Mouse (Mus musculus): Measurements from ENCODE around the gene Tmem185b. TPM values are rescaled to one million over a fixed set of nuclear protein-coding genes. Genes with fewer than 3 reads are reported as not detected.

The Tmem185b gene
- total and polyA plus RNA-seq, 3 experiments: 25.2 to 35.8 TPM; not detected in 1

- H3K36me3 ChIP-seq (ENCODE audit: control insufficient read depth in 1 of 2, insufficient read depth in 2 of 2, low read length in 2 of 2): no peaks in the 10 kb centered on the region
- no peak for DNase-seq (ENCODE audit: low read depth, low spot score)
- TF ChIP-seq TAL1 (IDR thresholded peaks at IDR 0.05; ENCODE audit: low read length) (no peak), E2F4 (IDR thresholded peaks at IDR 0.05; ENCODE audit: borderline replicate concordance, low read depth, low read length) (no peak), SIN3A (IDR thresholded peaks at IDR 0.05; ENCODE audit: low read length) (no peak), POLR2AphosphoS5 (IDR thresholded peaks at IDR 0.05; ENCODE audit: borderline replicate concordance, low read depth, low read length) (no peak), POLR2AphosphoS2 (IDR thresholded peaks at IDR 0.05; ENCODE audit: low read length) (no peak), TBP (IDR thresholded peaks at IDR 0.05; ENCODE audit: low read depth, low read length) (no peak), RAD21 (IDR thresholded peaks at IDR 0.05; ENCODE audit: low read depth, low read length) (no peak), MXI1 (IDR thresholded peaks at IDR 0.05; ENCODE audit: low read depth, low read length) (no peak), BHLHE40 (IDR thresholded peaks at IDR 0.05; ENCODE audit: borderline replicate concordance, low read depth, low read length) (no peak), JUND (IDR thresholded peaks at IDR 0.05; ENCODE audit: low read depth, low read length) (no peak), MAFK (IDR thresholded peaks at IDR 0.05; ENCODE audit: borderline replicate concordance, low read depth, low read length) (no peak), EP300 (IDR thresholded peaks at IDR 0.05; ENCODE audit: low read depth in 1 of 2, low read length in 2 of 2) (no peak), MYC (IDR thresholded peaks at IDR 0.05; ENCODE audit: low read depth, low read length) (no peak), GABPA (IDR thresholded peaks at IDR 0.05; ENCODE audit: low read depth, low read length) (no peak), CHD1 (IDR thresholded peaks at IDR 0.05; ENCODE audit: low read depth, low read length) (no peak), ZNF384 (IDR thresholded peaks at IDR 0.05; ENCODE audit: low read depth, low read length) (no peak), MEF2A (IDR thresholded peaks at IDR 0.05; ENCODE audit: extremely low read depth, insufficient replicate concordance, low read depth, low read length, poor library complexity, severe bottlenecking) (no peak), POLR2A (IDR thresholded peaks at IDR 0.05; ENCODE audit: control insufficient read depth in 1 of 2, insufficient read depth in 1 of 2, low read depth in 1 of 2, low read length in 2 of 2, poor library complexity in 1 of 2) (no peak), MAX (IDR thresholded peaks at IDR 0.05; ENCODE audit: low read length) (no peak)
- no peaks in the 10 kb centered on the region for H3K4me1 ChIP-seq (ENCODE audit: control insufficient read depth in 1 of 2, insufficient read depth in 2 of 2, low read length in 2 of 2)
- no peak overlapping the region for H3K27ac ChIP-seq (ENCODE audit: control insufficient read depth, low read depth, low read length)
- H3K79me2 ChIP-seq (ENCODE audit: control insufficient read depth, insufficient read depth, low read length, poor library complexity): no peaks in the 10 kb centered on the region
- no peaks in the 10 kb centered on the region for H3K27me3 ChIP-seq (ENCODE audit: control insufficient read depth in 1 of 2, insufficient read depth in 2 of 2, low read length in 2 of 2)
- H3K9me3 ChIP-seq (replicated peaks; ENCODE audit: insufficient read depth, low read length): no peaks in the 10 kb centered on the region
- H3K9ac ChIP-seq (ENCODE audit: control insufficient read depth, low read depth, low read length, poor library complexity, severe bottlenecking): no peak overlapping the region
- H3K4me3 ChIP-seq (ENCODE audit: control insufficient read depth in 1 of 2, insufficient read depth in 1 of 2, low read depth in 2 of 2, low read length in 2 of 2): no peak overlapping the region
These were observed 11.7 kb downstream of the Tmem185b start for GRCm38 (mm10) chr1:119537651-119538050.

- Histone ChIP-seq H3K4me1 (ENCODE audit: control insufficient read depth in 1 of 2, insufficient read depth in 2 of 2, low read length in 2 of 2) (no peaks in the 10 kb centered on the region), H3K27ac (ENCODE audit: control insufficient read depth, low read depth, low read length) (no peak overlapping the region), H3K36me3 (ENCODE audit: control insufficient read depth in 1 of 2, insufficient read depth in 2 of 2, low read length in 2 of 2) (no peaks in the 10 kb centered on the region), H3K9me3 (replicated peaks; ENCODE audit: insufficient read depth, low read length) (no peaks in the 10 kb centered on the region), H3K79me2 (ENCODE audit: control insufficient read depth, insufficient read depth, low read length, poor library complexity) (no peaks in the 10 kb centered on the region), H3K27me3 (ENCODE audit: control insufficient read depth in 1 of 2, insufficient read depth in 2 of 2, low read length in 2 of 2) (no peaks in the 10 kb centered on the region), H3K9ac (ENCODE audit: control insufficient read depth, low read depth, low read length, poor library complexity, severe bottlenecking) (no peak overlapping the region), H3K4me3 (ENCODE audit: control insufficient read depth in 1 of 2, insufficient read depth in 1 of 2, low read depth in 2 of 2, low read length in 2 of 2) (no peak overlapping the region)
- no peak for TF ChIP-seq HCFC1 (IDR thresholded peaks at IDR 0.05; ENCODE audit: low read depth, low read length)
- TF ChIP-seq JUND (IDR thresholded peaks at IDR 0.05; ENCODE audit: low read depth, low read length): no peak
- no peak for TF ChIP-seq KAT2A (conservative IDR thresholded peaks at IDR 0.05; ENCODE audit: low read depth, low read length)
- TF ChIP-seq CHD1 (IDR thresholded peaks at IDR 0.05; ENCODE audit: low read depth, low read length): no peak
- no peak for DNase-seq (ENCODE audit: low read depth, low spot score)
These were observed 13.3 kb downstream of the Tmem185b start for GRCm38 (mm10) chr1:119539252-119539651.
